Mouse (Mus musculus) lung, adult 2 months (tissue): Measurements from ENCODE around the gene Fbxw8.

Experiments
- CTCF ChIP-seq: fragments of 200-500 bp; IDR thresholded peaks from 2 replicates; pipeline ENCODE4 v1.5.1; 2011; ENCODE audit warnings: mild to moderate bottlenecking, low read length, control low read depth; ENCODE audit not compliant: insufficient read depth
- POLR2A ChIP-seq: fragments of 200-500 bp; IDR thresholded peaks from 2 replicates; pipeline ENCODE4 v1.6.1; 2011; ENCODE audit warnings: low read depth, mild to moderate bottlenecking, control low read depth, low read length, borderline replicate concordance; ENCODE audit errors: extremely low read depth

- TF ChIP-seq POLR2A: no peak
- no peak for TF ChIP-seq CTCF
Observed at GRCm38 (mm10) chr5:118081374-118081949, 73.8 kb downstream of the Fbxw8 start.
